Mouse (Mus musculus) limb, embryonic 10.5 days (tissue): ENCODE data around the gene Hexdc. TPM values are rescaled to one million over a fixed set of nuclear protein-coding genes. Genes with fewer than 3 reads are reported as not detected.

ENCODE experiments used
- DNase-seq: peaks from one replicate; pipeline ENCODE4 v3.0.0-alpha.2; 2017; ENCODE audit warnings: low spot score
- H3K27ac ChIP-seq: fragments of 300-500 bp; sonication (generic); 2 replicates; pipeline ENCODE4 v1.5.1; 2016; ENCODE audit warnings: mild to moderate bottlenecking
- H3K27me3 ChIP-seq: fragments of 300-500 bp; sonication (generic); 2 replicates; pipeline ENCODE4 v1.6.1; 2016; ENCODE audit warnings: low read depth, mild to moderate bottlenecking; ENCODE audit not compliant: poor library complexity, severe bottlenecking
- H3K36me3 ChIP-seq: fragments of 300-500 bp; sonication (generic); 2 replicates; pipeline ENCODE4 v1.6.1; 2016; ENCODE audit warnings: mild to moderate bottlenecking, moderate library complexity
- H3K4me1 ChIP-seq: fragments of 300-500 bp; sonication (generic); 2 replicates; pipeline ENCODE4 v1.6.1; 2016
- H3K4me3 ChIP-seq: fragments of 300-500 bp; sonication (generic); 2 replicates; pipeline ENCODE4 v1.5.1; 2016; ENCODE audit warnings: mild to moderate bottlenecking, moderate library complexity
- H3K9me3 ChIP-seq: fragments of 300-500 bp; sonication (generic); replicated peaks from 2 replicates; pipeline ENCODE4 v1.6.1; 2016; ENCODE audit warnings: mild to moderate bottlenecking
- WGBS: fragments of 180-500 bp; shearing (Covaris S2); methylation state at CpG from one replicate; pipeline ENCODE4 v1.1.7; 2016; 5-methylcytosine and 5-hydroxymethylcytosine counted together
- polyA plus RNA-seq: library from polyadenylated mRNA; unstranded; fragments of >200 nt; fragmentation: Nextera tagmentation; extraction: Ambion mirVana; gene quantifications from 2 replicates; pipeline ENCODE4 v1.2.1, GENCODE M21; 2016

The Hexdc gene
- polyA plus RNA-seq, 1 experiment from 2014 or later, result 9.0 TPM

DNA sequence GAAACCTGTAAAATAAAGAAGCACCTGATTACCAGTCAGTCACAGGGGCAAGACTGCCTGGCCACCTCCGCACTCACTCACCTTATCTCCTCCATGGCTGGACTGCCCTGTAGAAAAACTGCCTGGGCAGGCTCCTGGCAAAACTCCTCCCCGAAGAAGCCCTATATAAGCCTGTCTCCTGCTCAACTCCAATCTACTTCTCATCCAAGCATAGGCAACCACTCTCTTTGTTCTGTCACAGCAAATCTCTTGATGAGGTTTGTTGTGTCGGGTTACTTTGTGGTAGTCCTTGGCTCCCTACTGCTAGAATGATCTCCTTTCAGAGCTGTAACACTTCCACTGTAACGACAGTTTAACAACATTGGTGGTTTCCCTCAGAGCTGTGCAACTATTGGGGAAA is 28.5 kb downstream of the Hexdc start:
- H3K4me3 ChIP-seq, result no peak overlapping the region
- no peaks in the 10 kb centered on the region for H3K27me3 ChIP-seq
- WGBS, result 47% methylated on average over 4 of the region's 4 CpGs
- no peak for DNase-seq
- H3K27ac ChIP-seq, result no peak overlapping the region
- no peaks in the 10 kb centered on the region for H3K36me3 ChIP-seq
- H3K4me1 ChIP-seq, result peaks cover 27% of the 10 kb centered on the region
- no peaks in the 10 kb centered on the region for H3K9me3 ChIP-seq

DNA sequence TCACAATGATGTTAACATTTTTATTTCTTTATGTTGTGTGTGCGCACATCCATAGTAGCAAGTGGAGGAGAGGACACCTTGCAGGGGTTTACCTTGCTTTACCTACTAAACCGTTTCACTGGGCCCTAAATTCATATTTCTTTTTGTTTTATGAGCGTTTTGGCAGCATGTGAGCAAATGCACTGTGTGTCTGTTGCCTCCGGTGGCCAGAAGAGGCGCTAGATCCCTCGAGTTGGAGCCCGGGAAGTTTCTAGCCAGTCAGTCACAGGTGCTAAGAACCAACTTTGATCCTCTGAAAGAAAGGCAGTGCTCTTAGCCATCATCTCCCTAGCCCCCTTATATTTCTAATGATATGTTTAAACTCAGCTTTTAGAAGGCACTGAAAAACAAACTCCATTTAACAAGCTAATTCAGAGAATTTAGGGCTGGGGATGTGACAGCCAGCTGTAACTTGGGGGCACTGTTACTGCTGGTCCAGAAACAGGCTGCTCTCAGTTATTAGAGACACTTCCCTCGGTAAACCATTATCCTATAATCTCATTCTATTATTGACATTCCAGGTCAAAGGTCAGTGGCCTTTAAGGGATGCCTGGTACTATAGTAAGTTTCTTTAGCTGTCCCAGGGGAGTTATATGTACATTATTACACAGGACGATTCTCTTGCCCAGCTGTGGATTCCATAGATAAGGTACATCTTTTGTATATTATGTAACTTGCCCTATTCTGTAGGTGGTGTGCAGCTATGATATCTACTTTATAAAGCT is 31.4 kb downstream of the Hexdc start:
- Histone ChIP-seq H3K9me3 (no peaks in the 10 kb centered on the region), H3K27ac (peak overlapping the region; percentile 98), H3K27me3 (no peaks in the 10 kb centered on the region), H3K4me1 (peaks cover 14% of the 10 kb centered on the region; the same call in 1 of the 2 replicates), H3K36me3 (peaks cover 20% of the 10 kb centered on the region), H3K4me3 (peak overlapping the region; percentile 71)
- DNase-seq, result peak; percentile 43
- WGBS, result 28% methylated on average over 9 of the region's 9 CpGs

GRCm38 (mm10) chr11:121236564-121237344 is 32.5 kb downstream of the Hexdc start, which contains the start of gene Narf:
Narf (plus strand) TSS chr11:121237253.
- peak; percentile 96 for DNase-seq
- peak within 1 kb of the TSS; percentile 71 for H3K4me3 ChIP-seq
- peaks cover 14% of the 10 kb centered on the region; the same call in 1 of the 2 replicates for H3K4me1 ChIP-seq
- H3K36me3 ChIP-seq, result peaks cover 31% of the 10 kb centered on the region
- no peaks in the 10 kb centered on the region for H3K9me3 ChIP-seq
- H3K27ac ChIP-seq, result peak within 1 kb of the TSS; percentile 98
- WGBS, result under 1% methylated on average over 50 of the region's 50 CpGs
- H3K27me3 ChIP-seq, result no peaks in the 10 kb centered on the region

DNA sequence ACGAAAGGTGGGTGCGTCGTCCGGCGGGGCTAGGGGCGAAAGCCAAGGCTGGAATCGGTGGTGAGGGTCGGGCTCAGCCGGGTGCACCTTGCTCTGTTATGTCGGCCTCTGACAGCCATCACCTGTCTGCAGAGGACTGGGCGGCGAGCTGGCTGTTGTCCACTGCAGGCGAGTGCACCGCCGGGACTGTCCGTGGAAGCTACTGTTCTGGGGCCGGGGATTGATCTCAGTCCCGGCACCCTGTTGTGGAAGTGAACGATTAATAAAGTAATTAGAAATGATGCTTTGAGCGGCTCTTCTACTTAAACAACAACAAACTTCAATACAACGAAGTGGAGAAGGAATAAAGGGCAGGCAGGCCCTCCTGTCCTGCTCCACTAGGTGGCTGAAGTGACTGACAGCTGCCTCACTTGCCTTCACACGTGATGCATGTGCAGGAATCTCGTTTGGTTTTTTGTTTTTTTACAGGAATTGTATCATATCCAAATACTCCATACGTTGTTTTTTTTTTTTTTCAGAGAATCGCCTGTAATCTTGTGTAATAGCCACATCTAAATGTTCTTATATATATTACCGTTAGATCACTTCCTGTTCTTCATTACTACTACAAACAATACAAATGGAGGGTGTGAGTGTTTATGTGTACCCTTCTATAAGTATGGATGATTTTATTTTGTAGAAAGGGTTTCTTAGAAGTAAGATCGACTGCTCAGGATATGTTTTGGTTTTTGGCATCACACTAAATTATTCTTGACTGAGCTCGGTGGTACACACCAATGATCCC is 33.3 kb downstream of the Hexdc start:
- peak overlapping the region; percentile 71 for H3K4me3 ChIP-seq
- peaks cover 14% of the 10 kb centered on the region; the same call in 1 of the 2 replicates for H3K4me1 ChIP-seq
- 7% methylated on average over 28 of the region's 28 CpGs for WGBS
- peak overlapping the region; percentile 98 for H3K27ac ChIP-seq
- peaks cover 38% of the 10 kb centered on the region for H3K36me3 ChIP-seq
- no peak for DNase-seq
- H3K27me3 ChIP-seq, result no peaks in the 10 kb centered on the region
- no peaks in the 10 kb centered on the region for H3K9me3 ChIP-seq

- 95% methylated on average over 2 of the region's 2 CpGs for WGBS
- Histone ChIP-seq H3K27ac (no peak overlapping the region), H3K27me3 (no peaks in the 10 kb centered on the region), H3K4me3 (no peak overlapping the region), H3K4me1 (peaks cover 14% of the 10 kb centered on the region; the same call in 1 of the 2 replicates), H3K36me3 (peaks cover 59% of the 10 kb centered on the region), H3K9me3 (no peaks in the 10 kb centered on the region)
- no peak for DNase-seq
Observed at GRCm38 (mm10) chr11:121239669-121240068, 35.4 kb downstream of the Hexdc start.

DNA sequence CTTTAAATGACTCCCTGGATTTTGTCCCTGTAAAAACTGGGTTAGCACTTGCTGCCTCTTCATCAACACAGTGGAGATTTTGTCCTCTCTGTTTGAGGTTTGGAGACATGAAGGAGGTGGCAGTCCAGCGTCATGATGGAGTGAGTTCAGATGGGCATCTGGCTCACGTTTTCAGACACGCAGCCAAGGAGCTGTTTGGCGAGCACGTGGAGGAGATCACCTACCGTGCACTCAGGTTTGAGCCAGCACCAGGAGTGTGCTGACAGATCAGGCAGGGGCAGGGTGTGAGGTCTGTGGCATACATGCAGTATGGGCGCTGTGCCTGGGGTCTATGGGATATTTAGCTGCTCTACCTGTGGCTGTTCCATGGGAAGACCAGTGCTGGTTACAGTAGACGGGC is 46.0 kb downstream of the Hexdc start:
- 86% methylated on average over 8 of the region's 8 CpGs for WGBS
- Histone ChIP-seq H3K27me3 (no peaks in the 10 kb centered on the region), H3K4me3 (no peak overlapping the region), H3K9me3 (no peaks in the 10 kb centered on the region), H3K36me3 (peaks cover 98% of the 10 kb centered on the region), H3K4me1 (no peaks in the 10 kb centered on the region), H3K27ac (no peak overlapping the region)
- no peak for DNase-seq

DNA sequence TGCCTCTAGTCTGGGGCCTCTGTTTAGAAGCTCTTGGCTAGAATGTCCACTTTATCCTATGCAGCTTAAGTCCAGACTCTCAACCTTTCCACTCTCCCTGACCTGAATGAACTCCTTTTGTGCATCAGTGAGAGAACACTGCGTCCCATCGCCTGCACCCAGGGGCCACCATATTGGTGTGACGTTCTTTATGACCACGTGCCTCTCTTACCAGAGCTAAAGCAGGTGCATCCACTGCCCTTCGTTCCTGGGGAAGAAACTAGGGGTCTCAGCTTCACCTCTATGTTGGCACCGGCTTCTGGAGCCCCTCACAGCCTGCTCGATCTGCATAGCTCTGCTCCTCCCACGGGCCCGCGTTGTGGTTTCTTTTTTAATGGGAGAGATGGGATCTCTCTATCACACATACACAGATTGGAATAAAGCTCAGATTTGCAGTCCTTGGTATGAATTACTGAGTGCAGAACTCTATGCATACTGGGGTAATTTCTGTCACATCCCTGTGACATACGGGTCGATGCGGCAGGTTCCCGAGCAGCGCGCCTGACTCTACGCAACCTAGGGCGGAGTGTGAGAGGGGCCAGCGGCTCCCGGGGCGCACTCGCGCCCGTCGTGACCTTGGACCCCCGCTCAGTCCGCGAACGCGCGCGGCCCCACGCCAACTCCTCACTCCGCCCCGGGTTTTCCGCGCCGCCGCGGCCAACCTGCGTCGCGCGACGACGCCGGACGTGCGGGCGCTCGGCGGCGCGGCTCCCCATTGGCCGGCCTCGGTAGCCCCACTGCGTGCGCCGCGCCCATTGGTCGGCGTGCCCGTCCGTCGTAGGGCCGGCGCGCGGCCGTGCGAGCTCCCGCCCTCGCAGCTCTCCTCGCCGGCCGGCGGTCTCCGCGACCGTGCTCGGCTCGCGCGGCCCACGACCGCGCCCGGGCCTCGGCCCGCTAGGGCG is 55.2 kb downstream of the Hexdc start, which contains the start of gene Foxk2:
Gene Foxk2, plus strand, starts transcription at position 831 of the 941 bp plus-strand sequence.
- WGBS, result 5% methylated on average over 91 of the region's 91 CpGs
- Histone ChIP-seq H3K27ac (peak within 1 kb of the TSS; percentile 94), H3K4me3 (peak within 1 kb of the TSS; percentile 99), H3K4me1 (peaks cover 19% of the 10 kb centered on the region), H3K9me3 (no peaks in the 10 kb centered on the region), H3K27me3 (no peaks in the 10 kb centered on the region), H3K36me3 (peaks cover 58% of the 10 kb centered on the region)
- peak; percentile 92 for DNase-seq

GRCm38 (mm10) chr11:121260211-121260906 is 56.1 kb downstream of the Hexdc start:
- no peaks in the 10 kb centered on the region for H3K27me3 ChIP-seq
- DNase-seq, result peak; percentile 59
- H3K4me3 ChIP-seq, result peak overlapping the region; percentile 99
- no peaks in the 10 kb centered on the region for H3K9me3 ChIP-seq
- H3K36me3 ChIP-seq, result peaks cover 58% of the 10 kb centered on the region
- 2% methylated on average over 60 of the region's 60 CpGs for WGBS
- H3K4me1 ChIP-seq, result peaks cover 19% of the 10 kb centered on the region
- peak overlapping the region; percentile 94 for H3K27ac ChIP-seq

DNA sequence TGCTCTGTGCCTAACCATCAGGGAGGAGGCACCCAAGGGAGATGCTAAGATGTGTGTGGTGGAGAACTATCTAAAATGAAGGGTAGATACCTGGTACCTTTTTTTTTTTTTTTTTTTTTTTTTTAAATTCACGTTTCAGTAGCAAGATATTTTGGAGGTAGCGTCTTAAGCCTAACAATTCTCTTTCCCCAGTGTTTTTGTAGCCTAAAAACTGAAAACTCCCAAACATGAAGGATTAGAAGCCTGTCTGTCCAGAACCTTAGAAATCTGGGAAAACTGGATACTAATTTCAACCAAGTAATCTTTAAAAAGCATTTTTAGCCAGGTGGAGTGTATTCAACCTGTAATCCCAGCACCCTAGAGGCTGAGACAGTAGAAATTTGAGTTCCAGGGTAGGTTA is 56.8 kb downstream of the Hexdc start:
- Histone ChIP-seq H3K4me3 (peak overlapping the region; percentile 99), H3K36me3 (peaks cover 58% of the 10 kb centered on the region), H3K27me3 (no peaks in the 10 kb centered on the region), H3K9me3 (no peaks in the 10 kb centered on the region), H3K27ac (peak overlapping the region; percentile 94), H3K4me1 (peaks cover 19% of the 10 kb centered on the region)
- no peak for DNase-seq
- WGBS, result 56% methylated on average over 2 of the region's 2 CpGs
